Comparison of ENCODE assay signal across 7 mouse cellular contexts in genomic region chr1:7396867-7397806, GRCm38 (mm10).
A peak's percentile ranks its signal among the peaks of the same experiment; 100 is the strongest.
DNase-seq lines count a peak whose midpoint lies in the region; ATAC-seq lines count a peak whose summit lies in the region.

No protein-coding gene starts in this region.

- DNase-seq in Muller cell, postnatal 12 days (ENCODE audit: inconsistent ontology term) = peak; percentile 89
- peak; percentile 68 for DNase-seq in hindbrain, embryonic 10.5 days (ENCODE audit: low spot score)
- DNase-seq in left cerebral cortex, adult 18-20 months (ENCODE audit: low spot score in 2 of 2) = peak; percentile 4 to 28
- peak; percentile 47 for DNase-seq in right cerebral cortex, postnatal 14 days

- no peaks in the 10 kb centered on the region for H3K9me3 ChIP-seq in forebrain, embryonic 15.5 days
- no peaks in the 10 kb centered on the region for H3K9me3 ChIP-seq in hindbrain, embryonic 10.5 days

- peak overlapping the region; percentile 42 for H3K4me2 ChIP-seq in forebrain, embryonic 15.5 days (replicated peaks)

- peak; percentile 91 for ATAC-seq in forebrain, embryonic 15.5 days (replicated peaks)
- ATAC-seq in megakaryocyte-erythroid progenitor cell, adult 5-6 weeks (replicated peaks; ENCODE audit: low FRiP score, low TSS enrichment, poor library complexity, severe bottlenecking) = peak; percentile 87

- 17% methylated on average over 26 of the region's 26 CpGs for WGBS in forebrain, embryonic 15.5 days
- 15% methylated on average over 26 of the region's 26 CpGs for WGBS in hindbrain, embryonic 10.5 days

- no peaks in the 10 kb centered on the region for H3K4me1 ChIP-seq in brown adipose tissue, adult 24 weeks (ENCODE audit: control insufficient read depth, insufficient read depth, insufficient read length, low read length)
- H3K4me1 ChIP-seq in forebrain, embryonic 15.5 days = no peaks in the 10 kb centered on the region
- H3K4me1 ChIP-seq in hindbrain, embryonic 10.5 days (replicated peaks) = no peaks in the 10 kb centered on the region

- H3K36me3 ChIP-seq in forebrain, embryonic 15.5 days = no peaks in the 10 kb centered on the region
- no peaks in the 10 kb centered on the region for H3K36me3 ChIP-seq in hindbrain, embryonic 10.5 days

- H3K4me3 ChIP-seq in brown adipose tissue, adult 24 weeks (ENCODE audit: insufficient read depth, low read depth, low read length) = peak overlapping the region; percentile 82
- peak overlapping the region; percentile 80 for H3K4me3 ChIP-seq in forebrain, embryonic 15.5 days
- peak overlapping the region; percentile 70 for H3K4me3 ChIP-seq in hindbrain, embryonic 10.5 days

- peak overlapping the region; percentile 67 for H3K9ac ChIP-seq in forebrain, embryonic 15.5 days (replicated peaks)

- H3K27me3 ChIP-seq in forebrain, embryonic 15.5 days = no peaks in the 10 kb centered on the region
- no peaks in the 10 kb centered on the region for H3K27me3 ChIP-seq in hindbrain, embryonic 10.5 days (ENCODE audit: insufficient read depth, poor library complexity, severe bottlenecking)

- peak overlapping the region; percentile 65 for H3K27ac ChIP-seq in brown adipose tissue, adult 24 weeks (replicated peaks; ENCODE audit: low read depth, low read length)
- peak overlapping the region; percentile 89 for H3K27ac ChIP-seq in forebrain, embryonic 15.5 days (replicated peaks)
- peak overlapping the region; percentile 92 for H3K27ac ChIP-seq in hindbrain, embryonic 10.5 days

Comparison
In these comparisons a context has a peak if more than half of its experiments do, and no peak if none do; other contexts are left out.
1. Peak in every context shown above with its lines: DNase-seq, ATAC-seq, H3K4me3 ChIP-seq and H3K27ac ChIP-seq.
2. DNase-seq: peak in every context shown above with its lines; median percentile 89 in Muller cell, postnatal 12 days; 68 in hindbrain, embryonic 10.5 days; 47 in right cerebral cortex, postnatal 14 days; 16 in left cerebral cortex, adult 18-20 months.